Mouse (Mus musculus) forebrain, embryonic 13.5 days (tissue): ENCODE measurements at regions not wholly inside any gene's neighbourhood (a gene's known extent, or its start where the extent isn't known, plus 50 kb on each side); places are given as distances from the start of the nearest gene placed in this dataset.
A peak's percentile ranks its signal among the peaks of the same experiment; 100 is the strongest.

ENCODE experiments used
- ATAC-seq: fragments of 200-750 bp; cut with Nextera tagmentation; 2 replicates; pipeline ENCODE4 v1.8.0; 2017
- H3K27ac ChIP-seq: fragments of 300-500 bp; sonication (generic); 2 replicates; pipeline ENCODE4 v1.5.1; 2015; ENCODE audit warnings: inconsistent platforms, mild to moderate bottlenecking, moderate library complexity
- H3K27me3 ChIP-seq: fragments of 300-500 bp; sonication (generic); 2 replicates; pipeline ENCODE4 v1.6.1; 2015; ENCODE audit warnings: mild to moderate bottlenecking, inconsistent platforms
- H3K36me3 ChIP-seq: fragments of 300-500 bp; sonication (generic); 2 replicates; pipeline ENCODE4 v1.6.1; 2015; ENCODE audit warnings: mild to moderate bottlenecking, inconsistent platforms; ENCODE audit not compliant: poor library complexity, severe bottlenecking
- H3K4me1 ChIP-seq: fragments of 300-500 bp; sonication (generic); 2 replicates; pipeline ENCODE4 v1.6.1; 2015; ENCODE audit warnings: inconsistent platforms
- H3K4me2 ChIP-seq: fragments of 300-500 bp; sonication (generic); 2 replicates; pipeline ENCODE4 v1.6.1; 2015; ENCODE audit warnings: inconsistent platforms, mild to moderate bottlenecking, moderate library complexity
- H3K4me3 ChIP-seq: fragments of 300-500 bp; sonication (generic); 2 replicates; pipeline ENCODE4 v1.5.1; 2015; ENCODE audit warnings: mild to moderate bottlenecking, inconsistent platforms
- H3K9ac ChIP-seq: fragments of 300-500 bp; sonication (generic); 2 replicates; pipeline ENCODE4 v1.6.1; 2015; ENCODE audit warnings: mild to moderate bottlenecking, inconsistent platforms
- H3K9me3 ChIP-seq: fragments of 300-500 bp; sonication (generic); replicated peaks from 2 replicates; pipeline ENCODE4 v1.6.1; 2016; ENCODE audit warnings: inconsistent platforms
- WGBS: fragments of 180-500 bp; shearing (Covaris S2); methylation state at CpG from one replicate; pipeline ENCODE4 v1.1.7; 2015; 5-methylcytosine and 5-hydroxymethylcytosine counted together

DNA sequence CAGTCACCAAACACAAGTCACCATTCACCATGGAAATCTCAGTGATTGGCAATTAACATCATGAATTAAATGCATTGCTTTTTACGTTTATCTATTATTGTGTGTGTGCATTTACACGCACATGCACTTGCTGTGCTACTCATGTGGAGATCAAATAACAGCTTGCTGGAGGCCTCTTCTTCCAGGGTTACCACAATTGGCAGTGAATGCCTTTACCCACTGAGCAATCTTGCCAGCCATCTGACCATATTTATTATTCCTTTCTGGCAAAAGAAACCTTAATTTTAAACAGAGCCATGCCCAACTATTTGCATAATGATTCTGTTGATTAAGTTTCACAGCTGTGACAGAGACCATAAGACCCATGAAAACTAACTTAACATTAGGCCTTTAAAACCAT lies 494.5 kb upstream of the 4930412O13Rik start:
- Histone ChIP-seq H3K4me1 (peaks cover 4% of the 10 kb centered on the region; the same call in 1 of the 2 replicates), H3K9me3 (no peaks in the 10 kb centered on the region), H3K36me3 (no peaks in the 10 kb centered on the region), H3K27me3 (no peaks in the 10 kb centered on the region), H3K4me2 (no peak overlapping the region), H3K9ac (no peak overlapping the region), H3K4me3 (no peak overlapping the region), H3K27ac (no peak overlapping the region)
- 40% methylated on average over 2 of the region's 2 CpGs for WGBS
- peak; percentile 72; the same call in 1 of the 2 replicates for ATAC-seq

DNA sequence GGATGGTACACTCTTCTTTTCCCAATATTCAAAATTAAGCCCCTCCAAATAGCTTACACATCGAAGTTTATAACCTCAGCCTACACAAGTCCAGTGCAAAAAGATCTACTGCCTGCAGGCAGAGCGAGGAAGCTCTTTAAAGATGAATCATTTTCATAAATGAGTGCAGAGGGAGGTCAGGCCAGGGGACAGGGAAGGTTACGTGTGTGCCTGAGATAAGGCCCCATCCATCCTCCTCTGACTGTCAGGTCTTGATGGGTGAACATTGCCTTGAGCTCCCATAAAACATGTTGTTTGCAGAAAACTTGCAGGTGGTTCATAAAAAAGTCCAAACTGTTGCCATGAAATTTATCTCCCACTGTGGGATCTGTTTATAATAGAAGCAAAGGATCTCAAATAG lies 493.0 kb upstream of the 4930412O13Rik start:
- Histone ChIP-seq H3K4me2 (no peak overlapping the region), H3K27me3 (no peaks in the 10 kb centered on the region), H3K4me3 (no peak overlapping the region), H3K27ac (no peak overlapping the region), H3K36me3 (no peaks in the 10 kb centered on the region), H3K4me1 (peaks cover 4% of the 10 kb centered on the region; the same call in 1 of the 2 replicates), H3K9me3 (no peaks in the 10 kb centered on the region), H3K9ac (no peak overlapping the region)
- ATAC-seq, result no peak
- 80% methylated on average over 3 of the region's 3 CpGs for WGBS

DNA sequence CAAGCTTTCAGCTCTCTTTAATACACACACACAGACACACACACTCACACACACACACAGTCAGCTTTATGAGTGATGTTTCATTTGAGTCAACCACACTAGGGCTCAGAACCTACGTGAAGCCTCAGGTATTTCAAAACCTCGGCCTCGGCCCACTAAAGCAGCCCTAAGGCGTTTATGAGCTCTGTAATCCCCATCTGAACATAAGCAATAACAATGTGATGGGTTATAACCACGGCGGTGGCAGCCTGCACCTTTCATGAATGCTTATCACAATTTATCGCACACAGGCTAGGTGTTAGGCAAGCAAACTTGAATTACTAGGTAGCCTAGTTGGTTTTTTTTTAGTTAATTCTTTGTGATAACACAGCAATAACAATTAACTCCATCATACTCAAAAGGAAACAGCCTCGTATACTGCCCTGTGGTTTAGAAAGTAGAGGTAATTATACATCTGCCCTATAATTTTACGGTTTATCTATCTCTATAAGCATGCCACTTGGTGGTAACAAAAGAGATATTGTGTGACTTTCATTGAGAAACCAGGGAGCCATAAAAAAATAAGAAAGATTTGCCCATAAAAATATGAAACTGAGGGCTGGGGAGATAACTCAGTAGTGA lies 485.6 kb upstream of the 4930412O13Rik start:
- 86% methylated on average over 9 of the region's 9 CpGs for WGBS
- H3K36me3 ChIP-seq, result no peaks in the 10 kb centered on the region
- no peak overlapping the region for H3K4me2 ChIP-seq
- no peaks in the 10 kb centered on the region for H3K9me3 ChIP-seq
- no peak for ATAC-seq
- H3K4me3 ChIP-seq, result no peak overlapping the region
- no peaks in the 10 kb centered on the region for H3K4me1 ChIP-seq
- H3K27me3 ChIP-seq, result no peaks in the 10 kb centered on the region
- H3K27ac ChIP-seq, result no peak overlapping the region
- H3K9ac ChIP-seq, result no peak overlapping the region

DNA sequence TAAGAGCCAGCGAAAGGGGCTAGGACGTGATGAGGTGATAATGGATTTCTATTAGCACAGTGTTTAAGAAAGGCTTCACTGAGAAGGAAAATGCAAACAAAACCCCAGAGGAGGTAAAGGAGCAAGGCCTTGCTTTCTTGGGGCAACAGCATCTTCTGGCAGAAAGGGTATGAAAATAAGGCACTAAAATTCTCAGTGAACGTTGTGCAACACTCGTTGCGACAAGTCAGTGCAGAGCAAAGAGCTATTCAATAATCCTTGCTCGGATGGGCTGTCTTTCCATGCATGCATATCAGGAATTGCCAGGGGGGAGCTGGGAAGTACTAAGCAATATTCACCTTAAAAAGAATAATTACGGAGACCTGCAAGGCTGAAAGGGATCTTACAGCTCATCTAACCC lies 479.6 kb upstream of the 4930412O13Rik start:
- no peak for ATAC-seq
- WGBS, result 90% methylated on average over 7 of the region's 7 CpGs
- Histone ChIP-seq H3K4me2 (no peak overlapping the region), H3K9me3 (no peaks in the 10 kb centered on the region), H3K9ac (no peak overlapping the region), H3K4me1 (no peaks in the 10 kb centered on the region), H3K27ac (no peak overlapping the region), H3K36me3 (no peaks in the 10 kb centered on the region), H3K27me3 (no peaks in the 10 kb centered on the region), H3K4me3 (no peak overlapping the region)

DNA sequence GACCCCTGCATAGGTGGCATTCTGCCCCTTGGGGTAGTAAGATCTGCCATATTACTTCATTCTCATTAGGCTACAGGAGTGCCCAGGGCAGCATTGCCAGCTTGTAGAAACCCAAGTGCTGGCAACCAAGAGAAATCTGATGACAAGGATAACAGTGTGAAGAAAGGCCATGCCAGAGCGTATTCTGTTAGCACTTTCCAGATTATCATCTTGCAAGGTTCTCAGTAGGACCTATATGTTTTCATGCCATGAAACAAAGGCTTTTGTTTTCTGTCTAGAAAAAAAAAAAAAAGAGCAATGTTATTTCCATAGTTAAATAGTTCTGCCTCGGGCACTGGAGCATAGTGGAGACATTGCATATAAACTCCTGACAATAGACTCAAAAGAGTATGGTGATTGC lies 478.8 kb upstream of the 4930412O13Rik start:
- Histone ChIP-seq H3K36me3 (no peaks in the 10 kb centered on the region), H3K4me1 (no peaks in the 10 kb centered on the region), H3K9me3 (no peaks in the 10 kb centered on the region), H3K27me3 (no peaks in the 10 kb centered on the region), H3K9ac (no peak overlapping the region), H3K4me2 (no peak overlapping the region), H3K4me3 (no peak overlapping the region), H3K27ac (no peak overlapping the region)
- 68% methylated on average over 2 of the region's 2 CpGs for WGBS
- ATAC-seq, result no peak

DNA sequence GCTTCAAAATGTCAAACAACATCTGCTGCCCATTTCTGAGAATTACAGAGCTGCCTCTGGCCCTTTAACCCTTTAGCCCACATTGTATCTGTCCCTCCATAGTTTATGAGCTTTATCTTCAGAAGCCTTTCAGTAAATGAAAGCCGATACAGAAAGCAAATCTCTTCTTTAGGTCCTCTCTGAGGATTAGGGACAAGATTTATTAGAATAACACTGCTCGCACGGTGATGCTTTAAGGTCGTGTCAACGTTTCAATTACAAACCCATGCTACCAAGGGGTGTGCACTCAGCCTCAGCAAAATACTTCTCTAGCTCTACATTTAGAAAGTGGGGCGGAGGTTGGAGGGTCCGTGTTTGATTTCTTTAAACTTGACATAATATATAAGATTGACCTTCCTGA lies 472.0 kb upstream of the 4930412O13Rik start:
- Histone ChIP-seq H3K36me3 (no peaks in the 10 kb centered on the region), H3K9ac (no peak overlapping the region), H3K9me3 (no peaks in the 10 kb centered on the region), H3K27me3 (no peaks in the 10 kb centered on the region), H3K4me3 (no peak overlapping the region), H3K27ac (no peak overlapping the region), H3K4me1 (no peaks in the 10 kb centered on the region), H3K4me2 (no peak overlapping the region)
- no peak for ATAC-seq
- WGBS, result 76% methylated on average over 7 of the region's 7 CpGs

DNA sequence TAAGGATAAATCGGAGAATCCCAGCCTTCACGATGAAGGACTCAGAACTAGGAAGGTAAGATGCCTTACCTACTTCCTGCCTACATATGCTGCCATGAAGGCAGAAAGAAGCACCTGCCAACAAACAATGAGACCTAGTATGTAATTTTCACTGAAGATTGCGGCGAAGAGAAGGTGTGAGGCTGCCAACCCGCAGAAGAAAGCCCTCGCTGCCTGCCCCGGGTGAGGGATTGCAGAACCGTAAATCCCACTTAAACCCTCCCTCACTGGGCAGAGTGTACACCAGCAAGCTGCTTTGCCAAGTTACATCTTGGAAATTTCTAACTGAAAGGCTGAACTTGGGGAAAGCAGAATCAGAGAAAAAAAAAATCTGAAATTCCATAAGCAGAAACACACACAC lies 458.4 kb upstream of the 4930412O13Rik start:
- Histone ChIP-seq H3K4me1 (no peaks in the 10 kb centered on the region), H3K9me3 (no peaks in the 10 kb centered on the region), H3K4me3 (no peak overlapping the region), H3K27ac (no peak overlapping the region), H3K36me3 (no peaks in the 10 kb centered on the region), H3K4me2 (no peak overlapping the region), H3K27me3 (no peaks in the 10 kb centered on the region), H3K9ac (no peak overlapping the region)
- WGBS, result 83% methylated on average over 8 of the region's 8 CpGs
- no peak for ATAC-seq

DNA sequence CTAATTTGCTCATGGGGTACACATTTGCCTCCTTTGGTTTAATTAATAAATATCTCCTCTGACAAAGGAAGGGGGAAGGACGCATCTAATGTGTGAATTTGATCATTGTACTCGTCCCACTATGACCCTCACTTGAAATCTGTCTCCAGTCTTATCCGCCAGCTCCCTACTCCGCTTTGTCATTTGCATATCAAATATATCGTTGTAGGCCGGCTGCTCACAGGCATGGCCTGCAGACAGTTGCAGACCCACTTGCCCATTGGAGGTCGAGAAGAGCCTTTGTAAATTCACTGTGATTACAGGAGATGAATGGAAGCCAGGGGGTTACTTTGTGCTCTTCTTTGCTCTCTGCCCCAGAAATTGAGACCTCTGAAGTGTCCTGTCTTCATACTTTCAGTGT lies 457.5 kb upstream of the 4930412O13Rik start:
- Histone ChIP-seq H3K27ac (no peak overlapping the region), H3K36me3 (no peaks in the 10 kb centered on the region), H3K4me1 (no peaks in the 10 kb centered on the region), H3K9me3 (no peaks in the 10 kb centered on the region), H3K27me3 (no peaks in the 10 kb centered on the region), H3K4me2 (no peak overlapping the region), H3K9ac (no peak overlapping the region), H3K4me3 (no peak overlapping the region)
- no peak for ATAC-seq
- WGBS, result 12% methylated on average over 7 of the region's 7 CpGs

DNA sequence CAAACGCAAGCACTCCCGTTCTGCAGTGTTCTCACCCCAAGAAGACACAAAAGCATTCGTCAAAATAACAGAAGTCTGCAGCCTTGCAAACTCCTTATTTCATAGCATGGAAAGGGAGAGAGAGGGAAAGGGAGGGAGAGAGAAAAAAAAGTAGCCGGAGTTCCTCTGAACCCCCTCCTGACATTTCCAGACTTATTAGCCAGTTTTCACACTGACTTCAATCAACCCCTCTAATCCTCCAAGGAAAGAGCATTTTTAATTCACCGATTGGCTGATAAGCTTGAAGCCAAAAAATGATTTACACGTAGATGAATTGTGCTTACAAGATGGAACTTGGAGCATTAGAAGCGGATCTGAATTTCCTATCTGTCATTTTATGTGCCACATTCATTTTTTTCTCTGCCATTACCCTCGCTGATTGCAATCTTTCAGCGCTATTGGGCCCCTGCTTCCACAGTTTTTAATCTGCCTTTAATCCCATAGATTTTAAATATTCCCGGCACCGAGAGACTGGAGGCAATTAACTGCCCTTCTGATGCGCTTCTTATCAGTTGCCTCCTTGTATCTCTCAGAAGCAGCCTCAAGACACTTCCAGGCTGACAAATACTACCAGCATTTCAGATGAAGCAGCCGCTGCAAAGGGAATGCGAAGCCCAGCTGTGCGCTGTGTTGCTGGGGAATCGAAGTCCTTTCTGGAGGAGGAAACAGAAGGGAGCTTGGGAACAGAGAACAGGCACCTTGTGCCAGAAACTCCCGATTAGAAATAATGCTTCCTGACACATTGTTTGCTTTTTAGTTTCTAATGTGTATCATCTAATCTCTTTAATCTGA lies 447.7 kb upstream of the 4930412O13Rik start:
- Histone ChIP-seq H3K27me3 (no peaks in the 10 kb centered on the region), H3K4me2 (peak overlapping the region; percentile 29; the same call in 1 of the 2 replicates), H3K9me3 (no peaks in the 10 kb centered on the region), H3K27ac (no peak overlapping the region), H3K36me3 (no peaks in the 10 kb centered on the region), H3K4me3 (no peak overlapping the region), H3K9ac (no peak overlapping the region), H3K4me1 (0 out of 2 replicates have a peak, but pooled peaks cover 6% of the 10 kb centered on the region)
- no peak for ATAC-seq
- 27% methylated on average over 17 of the region's 17 CpGs for WGBS

DNA sequence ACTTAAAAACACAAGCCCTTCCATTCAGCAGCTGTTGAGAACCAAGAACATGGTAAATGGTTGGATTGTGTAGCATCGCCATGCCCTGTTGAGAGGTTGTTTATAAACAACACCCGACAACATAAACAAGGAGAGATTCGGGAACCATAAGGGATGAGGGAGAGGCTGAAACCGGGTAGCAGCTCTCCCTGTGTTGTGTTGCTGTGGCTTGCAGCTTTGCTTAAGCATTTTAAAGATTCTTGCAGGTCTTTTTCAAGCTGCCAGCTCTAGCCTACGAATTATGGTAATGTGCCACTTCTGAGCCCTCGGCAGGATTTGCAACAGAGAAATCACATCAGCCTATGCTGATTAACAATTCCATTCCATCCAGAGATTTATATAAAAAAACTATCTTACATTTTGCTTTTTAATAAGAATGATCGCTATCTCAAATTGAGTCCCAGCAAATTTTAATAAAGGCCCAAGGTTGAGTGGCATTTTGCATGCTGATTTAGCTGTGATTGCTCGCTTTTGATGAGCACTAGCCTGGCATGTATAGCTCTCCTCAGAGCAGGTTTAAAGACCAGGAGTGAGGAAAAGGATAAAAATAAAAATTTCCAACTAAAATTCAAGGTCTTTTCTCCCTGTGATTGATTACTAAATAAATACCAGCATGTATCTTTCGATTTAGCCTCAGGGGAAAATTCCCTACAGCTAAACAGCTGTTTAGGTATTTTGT lies 445.7 kb upstream of the 4930412O13Rik start:
- Histone ChIP-seq H3K27me3 (no peaks in the 10 kb centered on the region), H3K27ac (no peak overlapping the region), H3K4me2 (no peak overlapping the region), H3K4me1 (0 out of 2 replicates have a peak, but pooled peaks cover 6% of the 10 kb centered on the region), H3K9ac (no peak overlapping the region), H3K4me3 (no peak overlapping the region), H3K36me3 (no peaks in the 10 kb centered on the region), H3K9me3 (no peaks in the 10 kb centered on the region)
- WGBS, result 59% methylated on average over 9 of the region's 9 CpGs
- ATAC-seq, result no peak

DNA sequence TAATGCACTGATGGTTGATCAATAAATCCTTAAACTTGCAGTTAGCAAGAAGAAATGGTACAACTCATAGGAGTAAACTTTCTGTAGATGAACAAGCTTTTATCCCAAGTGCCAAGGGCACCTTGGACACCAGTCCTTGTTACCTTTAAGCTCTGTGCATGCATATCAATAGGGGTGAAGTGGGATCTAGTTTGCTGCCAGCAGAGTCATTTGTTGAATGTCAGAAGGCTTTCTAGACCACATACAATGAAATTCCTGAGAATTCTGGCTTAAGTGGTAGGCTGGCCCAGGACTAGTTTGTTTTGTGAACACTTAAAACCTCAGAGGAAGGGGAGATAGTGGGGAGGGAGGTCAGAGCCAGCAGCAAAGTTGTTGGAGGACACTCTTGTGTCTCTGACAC lies 437.9 kb upstream of the 4930412O13Rik start:
- no peaks in the 10 kb centered on the region for H3K27me3 ChIP-seq
- no peaks in the 10 kb centered on the region for H3K4me1 ChIP-seq
- no peak overlapping the region for H3K4me2 ChIP-seq
- no peak overlapping the region for H3K4me3 ChIP-seq
- no peaks in the 10 kb centered on the region for H3K9me3 ChIP-seq
- H3K9ac ChIP-seq, result no peak overlapping the region
- no peak for ATAC-seq
- no peak overlapping the region for H3K27ac ChIP-seq
- no peaks in the 10 kb centered on the region for H3K36me3 ChIP-seq

DNA sequence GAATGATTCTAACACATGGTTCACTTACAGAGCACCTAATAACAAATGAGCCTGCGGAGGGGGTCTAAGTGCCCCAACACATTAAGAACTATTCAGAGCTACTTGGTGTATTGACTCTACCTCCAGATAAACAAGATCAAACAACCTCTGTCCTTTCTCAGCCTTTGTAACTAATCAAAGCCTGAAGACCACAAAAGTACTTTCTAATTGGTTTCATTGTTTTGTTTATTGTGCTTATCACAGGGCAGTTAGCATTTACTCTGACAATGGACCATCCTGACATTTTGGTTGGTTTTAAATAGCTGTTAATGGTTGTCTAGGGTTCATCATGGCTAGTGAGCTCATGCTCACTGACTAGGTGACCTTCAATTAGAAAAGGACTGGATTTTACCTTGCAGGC lies 435.2 kb upstream of the 4930412O13Rik start:
- WGBS, result 79% methylated on average over 1 of the region's 1 CpGs
- Histone ChIP-seq H3K4me1 (no peaks in the 10 kb centered on the region), H3K27ac (no peak overlapping the region), H3K9me3 (no peaks in the 10 kb centered on the region), H3K27me3 (no peaks in the 10 kb centered on the region), H3K4me2 (no peak overlapping the region), H3K36me3 (no peaks in the 10 kb centered on the region), H3K9ac (no peak overlapping the region), H3K4me3 (no peak overlapping the region)
- ATAC-seq, result no peak
